Mouse (Mus musculus): ENCODE results near the gene Gm13271.
"Not testable (repeated sequence)": the region's sequence is repeated elsewhere in the genome, so short reads cannot be mapped to it uniquely, and the experiment has no call there.

Gene Gm13271

GRCm38 (mm10) chr4:88760431-88760830 lies 5.8 kb downstream of the Gm13271 start:
- DNase-seq (ENCODE audit: low read depth), result peak; percentile 76

- not testable (repeated sequence) for DNase-seq (ENCODE audit: low read depth)
Measured at GRCm38 (mm10) chr4:88761776-88762175, 7.1 kb downstream of the Gm13271 start.

GRCm38 (mm10) chr4:88762341-88762740 lies 7.7 kb downstream of the Gm13271 start:
- not testable (repeated sequence) for DNase-seq (ENCODE audit: low read depth)

GRCm38 (mm10) chr4:88763384-88764018 lies 8.8 kb downstream of the Gm13271 start:
- peak; percentile 72 for DNase-seq (ENCODE audit: low read depth)

- not testable (repeated sequence) for DNase-seq (ENCODE audit: low read depth)
Measured at GRCm38 (mm10) chr4:88773534-88773933, 18.9 kb downstream of the Gm13271 start, which contains the start of gene Gm13290. TSS of gene Gm13290 (plus strand) at chr4:88773834.

- DNase-seq (ENCODE audit: low read depth), result not testable (repeated sequence)
Measured at GRCm38 (mm10) chr4:88776622-88777021, 22.0 kb downstream of the Gm13271 start, which contains the start of gene Gm13289. TSS of gene Gm13289 (plus strand) at chr4:88776922.

GRCm38 (mm10) chr4:88779550-88779949 lies 24.9 kb downstream of the Gm13271 start, which contains the start of gene Gm13272:
TSS of gene Gm13272 (plus strand) at chr4:88779850.
- not testable (repeated sequence) for DNase-seq (ENCODE audit: low read depth)

- not testable (repeated sequence) for DNase-seq (ENCODE audit: low read depth)
Measured at GRCm38 (mm10) chr4:88780320-88780719, 25.7 kb downstream of the Gm13271 start.

- DNase-seq (ENCODE audit: low read depth), result not testable (repeated sequence)
Measured at GRCm38 (mm10) chr4:88781831-88782230, 27.2 kb downstream of the Gm13271 start, which contains the start of gene Ifnz. TSS of gene Ifnz (plus strand) at chr4:88782131.

GRCm38 (mm10) chr4:88782335-88782734 lies 27.7 kb downstream of the Gm13271 start:
- not testable (repeated sequence) for DNase-seq (ENCODE audit: low read depth)

- DNase-seq (ENCODE audit: low read depth), result not testable (repeated sequence)
Measured at GRCm38 (mm10) chr4:88785409-88785808, 30.7 kb downstream of the Gm13271 start, which contains the start of gene Gm13276. TSS of gene Gm13276 (plus strand) at chr4:88785709.

- DNase-seq (ENCODE audit: low read depth), result not testable (repeated sequence)
Measured at GRCm38 (mm10) chr4:88788402-88788801, 33.7 kb downstream of the Gm13271 start, which contains the start of gene Gm13277. TSS of gene Gm13277 (plus strand) at chr4:88788632.

GRCm38 (mm10) chr4:88791250-88791649 lies 36.6 kb downstream of the Gm13271 start, which contains the start of gene Gm13278:
TSS of gene Gm13278 (plus strand) at chr4:88791550.
- not testable (repeated sequence) for DNase-seq (ENCODE audit: low read depth)

- DNase-seq (ENCODE audit: low read depth), result not testable (repeated sequence)
Measured at GRCm38 (mm10) chr4:88793936-88794675, 39.4 kb downstream of the Gm13271 start, which contains the start of gene Gm13275. TSS of gene Gm13275 (plus strand) at chr4:88794487.

- not testable (repeated sequence) for DNase-seq (ENCODE audit: low read depth)
Measured at GRCm38 (mm10) chr4:88797097-88797496, 42.4 kb downstream of the Gm13271 start, which contains the start of gene Gm13279. TSS of gene Gm13279 (plus strand) at chr4:88797397.

- not testable (repeated sequence) for DNase-seq (ENCODE audit: low read depth)
Measured at GRCm38 (mm10) chr4:88799365-88799764, 44.7 kb downstream of the Gm13271 start, which contains the start of gene Gm13285. TSS of gene Gm13285 (plus strand) at chr4:88799665.

- not testable (repeated sequence) for DNase-seq (ENCODE audit: low read depth)
Measured at GRCm38 (mm10) chr4:88802954-88803353, 48.3 kb downstream of the Gm13271 start, which contains the start of gene Gm13287. TSS of gene Gm13287 (plus strand) at chr4:88803254.
